Mouse (Mus musculus) intestine, embryonic 16.5 days (tissue): ENCODE measurements around the gene Rgs6. TPM values are rescaled to one million over a fixed set of nuclear protein-coding genes. Genes with fewer than 3 reads are reported as not detected.

Source experiments
- ATAC-seq: fragments of 200-750 bp; cut with Nextera tagmentation; 2 replicates; pipeline ENCODE4 v1.8.0; 2017; ENCODE audit warnings: moderate TSS enrichment, moderate library complexity
- H3K27ac ChIP-seq: fragments of 300-500 bp; sonication (generic); 2 replicates; pipeline ENCODE4 v1.5.1; 2014; ENCODE audit warnings: mild to moderate bottlenecking, low read length
- H3K27me3 ChIP-seq: fragments of 300-500 bp; sonication (generic); replicated peaks from 2 replicates; pipeline ENCODE4 v1.6.1; 2014; ENCODE audit warnings: low read length, control low read depth, mixed read lengths; ENCODE audit not compliant: control insufficient read depth, insufficient read depth
- H3K36me3 ChIP-seq: fragments of 300-500 bp; sonication (generic); 2 replicates; pipeline ENCODE4 v1.6.1; 2014; ENCODE audit warnings: low read length, control low read depth; ENCODE audit not compliant: control insufficient read depth, insufficient read depth
- H3K4me1 ChIP-seq: fragments of 300-500 bp; sonication (generic); 2 replicates; pipeline ENCODE4 v1.6.1; 2014; ENCODE audit warnings: low read length, control low read depth, mixed read lengths; ENCODE audit not compliant: control insufficient read depth, insufficient read depth
- H3K4me2 ChIP-seq: fragments of 300-500 bp; sonication (generic); 2 replicates; pipeline ENCODE4 v1.6.1; 2014; ENCODE audit warnings: low read depth, low read length, control low read depth
- H3K4me3 ChIP-seq: fragments of 300-500 bp; sonication (generic); 2 replicates; pipeline ENCODE4 v1.5.1; 2014; ENCODE audit warnings: mild to moderate bottlenecking, low read length
- H3K9ac ChIP-seq: fragments of 300-500 bp; sonication (generic); 2 replicates; pipeline ENCODE4 v1.6.1; 2014; ENCODE audit warnings: low read depth, low read length
- H3K9me3 ChIP-seq: fragments of 300-500 bp; sonication (generic); 2 replicates; pipeline ENCODE4 v1.6.1; 2016; ENCODE audit warnings: low read length, control low read depth; ENCODE audit not compliant: control insufficient read depth
- WGBS: fragments of 180-500 bp; shearing (Covaris S2); extraction: QIAGEN DNeasy Blood & Tissue Kit; methylation state at CpG from one replicate; pipeline ENCODE4 v1.1.7; 2014; 5-methylcytosine and 5-hydroxymethylcytosine counted together
- polyA plus RNA-seq: library from polyadenylated mRNA; unstranded; fragments of >200 nt; fragmentation: Nextera tagmentation; extraction: Ambion mirVana; gene quantifications from 2 replicates; pipeline ENCODE4 v1.2.1, GENCODE M21; 2015

Gene Rgs6
- polyA plus RNA-seq, 1 experiment from 2014 or later = 0.82 TPM

- 63% methylated on average over 4 of the region's 4 CpGs for WGBS
- Histone ChIP-seq H3K4me3 (no peak overlapping the region), H3K27ac (no peak overlapping the region), H3K9ac (no peak overlapping the region), H3K27me3 (no peaks in the 10 kb centered on the region), H3K4me2 (no peak overlapping the region), H3K9me3 (no peaks in the 10 kb centered on the region), H3K4me1 (no peaks in the 10 kb centered on the region; the same call in 1 of the 2 replicates), H3K36me3 (no peaks in the 10 kb centered on the region)
- no peak for ATAC-seq
Observed at GRCm38 (mm10) chr12:83013918-83014691, 426.0 kb downstream of the Rgs6 start.

GRCm38 (mm10) chr12:83014848-83015247, 426.8 kb downstream of the Rgs6 start:
- no peaks in the 10 kb centered on the region for H3K27me3 ChIP-seq
- H3K4me1 ChIP-seq = no peaks in the 10 kb centered on the region; the same call in 1 of the 2 replicates
- no peak overlapping the region for H3K9ac ChIP-seq
- 32% methylated on average over 2 of the region's 2 CpGs for WGBS
- no peak for ATAC-seq
- H3K4me2 ChIP-seq = no peak overlapping the region
- H3K36me3 ChIP-seq = no peaks in the 10 kb centered on the region
- no peak overlapping the region for H3K4me3 ChIP-seq
- H3K27ac ChIP-seq = no peak overlapping the region
- H3K9me3 ChIP-seq = no peaks in the 10 kb centered on the region

- no peak overlapping the region for H3K27ac ChIP-seq
- no peaks in the 10 kb centered on the region for H3K9me3 ChIP-seq
- H3K4me1 ChIP-seq = no peaks in the 10 kb centered on the region; the same call in 1 of the 2 replicates
- ATAC-seq = no peak
- no peaks in the 10 kb centered on the region for H3K27me3 ChIP-seq
- H3K4me2 ChIP-seq = no peak overlapping the region
- H3K9ac ChIP-seq = no peak overlapping the region
- H3K36me3 ChIP-seq = no peaks in the 10 kb centered on the region
- 56% methylated on average over 5 of the region's 5 CpGs for WGBS
- no peak overlapping the region for H3K4me3 ChIP-seq
Observed at GRCm38 (mm10) chr12:83015366-83015765, 427.3 kb downstream of the Rgs6 start.

- no peak for ATAC-seq
- Histone ChIP-seq H3K4me2 (no peak overlapping the region), H3K36me3 (no peaks in the 10 kb centered on the region), H3K4me3 (no peak overlapping the region), H3K27ac (no peak overlapping the region), H3K9ac (no peak overlapping the region), H3K9me3 (no peaks in the 10 kb centered on the region), H3K27me3 (no peaks in the 10 kb centered on the region), H3K4me1 (no peaks in the 10 kb centered on the region; the same call in 1 of the 2 replicates)
- WGBS = 74% methylated on average over 6 of the region's 6 CpGs
Observed at GRCm38 (mm10) chr12:83016486-83016885, 428.4 kb downstream of the Rgs6 start.

- no peak for ATAC-seq
- Histone ChIP-seq H3K4me1 (no peaks in the 10 kb centered on the region; the same call in 1 of the 2 replicates), H3K4me2 (no peak overlapping the region), H3K27ac (no peak overlapping the region), H3K27me3 (no peaks in the 10 kb centered on the region), H3K4me3 (no peak overlapping the region), H3K9me3 (no peaks in the 10 kb centered on the region), H3K9ac (no peak overlapping the region), H3K36me3 (no peaks in the 10 kb centered on the region)
- 5% methylated on average over 3 of the region's 3 CpGs for WGBS
Observed at GRCm38 (mm10) chr12:83018005-83018404, 429.9 kb downstream of the Rgs6 start.

GRCm38 (mm10) chr12:83026985-83027384, 438.9 kb downstream of the Rgs6 start:
- no peak overlapping the region for H3K9ac ChIP-seq
- H3K27ac ChIP-seq = no peak overlapping the region
- H3K27me3 ChIP-seq = no peaks in the 10 kb centered on the region
- ATAC-seq = no peak
- H3K4me2 ChIP-seq = no peak overlapping the region
- H3K36me3 ChIP-seq = no peaks in the 10 kb centered on the region
- WGBS = 31% methylated on average over 3 of the region's 3 CpGs
- H3K9me3 ChIP-seq = no peaks in the 10 kb centered on the region
- no peak overlapping the region for H3K4me3 ChIP-seq
- no peaks in the 10 kb centered on the region for H3K4me1 ChIP-seq

- H3K4me2 ChIP-seq = no peak overlapping the region
- H3K4me1 ChIP-seq = no peaks in the 10 kb centered on the region
- ATAC-seq = no peak
- H3K27me3 ChIP-seq = no peaks in the 10 kb centered on the region
- 51% methylated on average over 7 of the region's 7 CpGs for WGBS
- no peaks in the 10 kb centered on the region for H3K9me3 ChIP-seq
- no peak overlapping the region for H3K4me3 ChIP-seq
- no peak overlapping the region for H3K27ac ChIP-seq
- H3K9ac ChIP-seq = no peak overlapping the region
- no peaks in the 10 kb centered on the region for H3K36me3 ChIP-seq
Observed at GRCm38 (mm10) chr12:83033171-83033835, 445.2 kb downstream of the Rgs6 start.

GRCm38 (mm10) chr12:83034859-83035569, 446.9 kb downstream of the Rgs6 start:
- H3K27ac ChIP-seq = no peak overlapping the region
- no peaks in the 10 kb centered on the region for H3K4me1 ChIP-seq
- H3K9ac ChIP-seq = no peak overlapping the region
- no peak for ATAC-seq
- H3K4me3 ChIP-seq = no peak overlapping the region
- H3K27me3 ChIP-seq = no peaks in the 10 kb centered on the region
- H3K9me3 ChIP-seq = no peaks in the 10 kb centered on the region
- H3K36me3 ChIP-seq = no peaks in the 10 kb centered on the region
- WGBS = 79% methylated on average over 3 of the region's 3 CpGs
- H3K4me2 ChIP-seq = no peak overlapping the region

- H3K4me3 ChIP-seq = no peak overlapping the region
- ATAC-seq = no peak
- WGBS = 69% methylated on average over 25 of the region's 25 CpGs
- H3K36me3 ChIP-seq = no peaks in the 10 kb centered on the region
- H3K9me3 ChIP-seq = no peaks in the 10 kb centered on the region
- H3K27me3 ChIP-seq = no peaks in the 10 kb centered on the region
- H3K4me1 ChIP-seq = no peaks in the 10 kb centered on the region
- H3K9ac ChIP-seq = no peak overlapping the region
- H3K4me2 ChIP-seq = no peak overlapping the region
- no peak overlapping the region for H3K27ac ChIP-seq
Observed at GRCm38 (mm10) chr12:83037798-83038560, 449.9 kb downstream of the Rgs6 start.
